Mouse (Mus musculus) frontal cortex, postnatal 14 days (tissue): ENCODE data around the gene Fam78b.

Experiments
- DNase-seq, 2 experiments: peaks; one replicate each; pipeline ENCODE4 v3.0.0; 2022; ENCODE audit warnings: low spot score in 2 of 2

Fam78b gene

DNA sequence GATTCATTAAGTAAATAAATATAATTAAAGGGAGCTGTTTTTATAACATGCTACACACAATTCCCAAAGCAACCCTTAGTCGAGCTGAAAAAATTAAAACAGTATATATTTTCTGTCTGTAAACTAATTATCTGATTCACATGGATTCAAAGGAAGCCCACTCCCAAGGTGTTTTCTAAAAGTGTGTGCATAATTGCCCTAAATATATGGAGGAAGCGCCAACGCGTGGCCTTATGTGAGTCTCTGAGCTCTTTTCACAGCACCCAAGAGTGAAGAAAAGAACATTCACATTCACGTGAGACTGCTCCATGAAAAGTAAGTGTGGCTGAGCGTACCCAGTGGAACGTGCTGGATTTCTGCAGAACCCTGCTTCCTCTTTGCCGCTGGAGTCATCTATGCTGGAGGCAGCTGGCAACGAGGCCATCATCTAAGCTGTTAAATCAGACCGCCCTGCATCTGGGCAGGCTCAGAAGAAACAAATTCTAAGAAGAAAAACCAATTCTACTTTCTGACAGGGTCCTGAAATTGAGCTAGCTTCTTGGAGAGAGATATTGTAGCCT, 93.5 kb downstream of the Fam78b start:
- no peak for DNase-seq

DNA sequence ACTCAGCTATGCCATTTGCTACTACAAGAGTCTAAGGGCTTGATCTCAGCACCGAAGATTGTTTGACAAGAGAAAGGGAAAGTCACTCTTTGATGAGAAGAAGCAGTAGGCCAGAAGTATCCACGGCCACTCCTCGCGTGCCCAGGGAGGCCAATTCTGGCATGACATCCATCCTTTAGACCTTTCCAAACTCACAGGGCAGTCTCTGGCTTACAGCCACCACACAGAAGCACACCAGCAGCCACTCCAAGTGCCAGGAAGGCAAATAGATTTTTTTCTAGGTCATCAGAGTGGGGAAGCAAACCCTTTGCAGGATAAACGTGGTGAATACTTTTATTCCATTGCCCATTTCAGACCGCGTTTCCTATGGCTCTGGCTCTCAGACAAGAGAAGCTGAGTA, 97.5 kb downstream of the Fam78b start:
- no peak for DNase-seq

DNA sequence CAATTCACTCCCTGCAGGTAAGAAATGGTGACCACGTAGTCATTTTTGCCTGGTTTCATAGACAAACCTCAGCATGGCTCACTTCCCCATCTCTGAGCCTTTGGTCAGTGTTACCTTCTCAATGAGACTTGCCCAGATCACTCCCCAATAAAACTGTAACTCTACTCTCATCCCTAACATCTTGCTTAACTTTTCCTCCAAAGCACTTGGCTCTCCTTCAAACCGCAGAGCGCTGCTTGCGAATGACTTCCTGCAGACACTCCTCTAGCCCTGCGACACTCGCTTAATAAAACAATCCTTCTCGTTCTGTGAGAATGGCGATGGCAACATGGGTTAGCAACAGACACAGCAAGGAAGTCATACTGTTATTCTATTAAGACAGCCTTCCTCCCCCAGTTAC, 100.8 kb downstream of the Fam78b start:
- no peak for DNase-seq

DNA sequence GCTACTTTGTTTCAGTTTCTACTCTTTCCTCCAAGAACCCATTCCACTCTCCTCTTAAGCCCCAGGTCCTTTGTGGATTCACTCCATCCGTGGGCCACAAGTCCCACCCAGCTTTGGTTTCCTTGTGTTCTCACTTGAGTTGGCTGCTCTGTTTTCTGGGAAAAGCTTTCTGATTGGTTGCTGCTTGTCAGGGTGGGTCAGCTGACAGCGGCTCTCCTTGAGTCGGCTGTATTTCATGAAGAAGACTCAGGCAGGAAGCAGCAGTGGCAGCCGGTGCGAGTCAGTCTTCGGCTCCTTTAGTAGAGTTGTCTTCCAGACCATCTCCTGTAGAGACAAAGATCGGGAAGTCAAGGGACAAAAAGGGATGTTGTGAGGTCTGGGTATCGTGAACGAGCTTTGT, 101.3 kb downstream of the Fam78b start:
- no peak for DNase-seq

GRCm38 (mm10) chr1:167104956-167105626, 103.9 kb downstream of the Fam78b start:
- no peak for DNase-seq

DNA sequence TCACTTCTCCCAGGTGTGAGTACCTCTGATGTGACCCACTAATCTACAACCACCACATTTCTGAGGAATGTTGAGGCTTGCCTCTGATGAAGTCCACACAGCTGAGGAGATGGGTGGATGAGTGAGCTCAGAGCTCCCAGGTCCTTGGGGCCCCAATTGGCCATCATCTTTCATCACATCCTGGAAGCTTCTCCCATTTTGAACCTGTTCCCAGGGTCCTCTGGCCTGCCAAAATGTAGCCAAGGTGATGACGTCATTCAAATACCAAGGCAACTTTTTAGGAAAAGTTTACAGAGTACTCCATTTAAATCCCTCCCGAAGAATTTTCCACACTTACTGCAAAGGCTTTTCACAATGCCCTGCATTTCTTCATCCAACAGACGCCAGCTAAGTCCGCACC, 104.7 kb downstream of the Fam78b start:
- DNase-seq: no peak

DNA sequence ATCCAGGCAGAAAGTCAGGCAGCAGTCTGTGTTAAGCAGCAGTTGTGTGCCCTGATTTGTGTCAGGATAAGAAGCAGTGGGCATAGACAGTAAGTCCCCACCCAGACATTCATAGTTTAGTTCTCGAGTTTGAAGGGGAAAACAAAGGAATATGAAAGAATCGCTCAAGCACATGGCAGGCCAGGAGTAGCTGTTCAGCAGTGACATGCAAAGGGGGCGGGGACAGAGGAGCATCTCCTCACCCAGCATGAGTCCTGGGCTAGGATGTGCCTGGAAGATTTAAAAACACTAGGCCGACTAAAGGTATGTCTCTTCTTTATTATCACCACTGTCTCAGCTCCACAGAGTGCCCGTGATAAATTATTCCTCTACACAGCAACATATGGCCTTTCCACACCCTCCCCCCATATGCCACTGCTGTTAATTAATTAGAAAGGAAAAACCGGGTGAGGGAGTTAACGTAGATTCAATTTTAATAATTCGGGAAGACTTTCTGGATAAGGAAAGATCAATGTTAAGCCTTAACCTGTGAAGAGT, 107.8 kb downstream of the Fam78b start:
- DNase-seq: no peak

GRCm38 (mm10) chr1:167114363-167115050, 113.3 kb downstream of the Fam78b start:
- DNase-seq: no peak

DNA sequence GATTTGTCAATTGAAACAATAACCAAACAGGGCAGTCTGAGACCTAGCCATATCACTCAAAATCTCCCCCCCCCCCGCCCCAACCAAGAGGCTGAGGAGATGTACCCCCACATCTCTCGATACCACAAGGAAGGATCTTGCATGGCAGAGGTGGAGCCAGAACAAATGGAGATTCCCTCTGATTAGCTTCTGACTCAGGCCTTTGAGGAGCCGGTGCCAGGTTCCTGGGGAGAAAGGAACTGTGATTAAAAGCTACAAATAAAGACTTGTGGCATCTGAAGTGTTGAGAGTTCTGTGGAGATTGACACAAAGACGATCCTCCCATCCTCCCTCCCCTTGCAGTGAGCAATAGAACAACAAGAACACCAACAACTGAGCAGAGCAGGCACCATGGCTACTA, 113.9 kb downstream of the Fam78b start:
- no peak for DNase-seq

DNA sequence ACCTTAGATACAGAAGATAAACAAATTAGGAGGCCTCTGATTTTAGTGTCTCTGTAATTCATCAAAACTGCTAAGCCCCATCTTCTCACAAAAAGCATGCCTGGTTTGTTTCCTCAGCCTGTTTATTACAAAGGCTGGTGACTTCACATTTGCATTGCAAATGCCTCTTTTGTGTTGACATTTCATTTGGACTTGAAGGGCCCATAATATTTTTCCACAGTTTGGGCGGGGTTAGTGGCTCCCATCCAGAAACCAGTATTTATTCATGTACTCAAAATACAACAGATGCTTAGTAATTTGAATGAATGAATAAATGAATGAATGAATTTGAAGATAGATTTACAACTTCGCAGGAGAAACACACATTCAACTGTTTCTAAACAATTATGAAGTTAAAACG, 115.5 kb downstream of the Fam78b start:
- DNase-seq: no peak

DNA sequence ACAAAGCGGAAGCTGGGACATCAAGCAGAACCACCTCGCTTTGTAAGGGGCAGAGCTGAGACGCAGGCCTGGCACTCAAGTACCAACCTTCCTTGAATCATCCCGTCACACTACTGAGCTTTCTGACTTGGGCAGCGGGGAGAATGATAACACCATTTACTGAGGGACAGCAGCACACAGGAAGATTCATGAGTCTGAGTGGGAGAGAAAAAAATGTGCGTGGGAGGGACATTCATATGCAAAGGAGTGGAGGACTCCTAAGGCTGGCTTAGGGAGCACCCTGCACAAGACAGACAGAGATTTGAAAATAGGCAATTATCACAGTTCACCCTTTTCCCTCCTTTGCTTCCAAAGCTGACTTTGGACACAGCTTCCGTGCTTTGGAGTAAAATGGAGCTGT, 117.8 kb downstream of the Fam78b start:
- DNase-seq: no peak

- peak; percentile 26 to 52 for DNase-seq
Observed at GRCm38 (mm10) chr1:167119439-167119838, 118.2 kb downstream of the Fam78b start.

GRCm38 (mm10) chr1:167122436-167122835, 121.2 kb downstream of the Fam78b start:
- no peak for DNase-seq

- DNase-seq: no peak
Observed at GRCm38 (mm10) chr1:167123551-167123950, 122.3 kb downstream of the Fam78b start.

DNA sequence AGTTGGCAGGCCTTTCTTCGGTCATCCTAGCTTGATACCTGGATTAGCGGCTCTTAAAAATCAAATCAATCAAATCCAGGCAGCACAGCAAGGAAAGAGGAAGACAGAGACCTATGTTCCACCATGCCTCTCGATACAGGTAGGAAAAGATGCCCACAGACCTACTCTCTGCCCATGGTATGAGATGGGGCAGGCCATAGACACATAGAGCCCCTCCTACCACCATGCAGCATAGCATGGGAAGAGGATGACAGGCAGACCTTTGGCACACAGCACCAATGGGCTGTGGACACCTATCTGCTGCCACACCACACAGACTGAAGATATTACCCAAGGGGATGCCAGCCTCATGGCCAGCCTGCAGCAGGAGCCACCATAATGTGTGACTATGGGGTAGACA, 124.7 kb downstream of the Fam78b start:
- no peak for DNase-seq

DNA sequence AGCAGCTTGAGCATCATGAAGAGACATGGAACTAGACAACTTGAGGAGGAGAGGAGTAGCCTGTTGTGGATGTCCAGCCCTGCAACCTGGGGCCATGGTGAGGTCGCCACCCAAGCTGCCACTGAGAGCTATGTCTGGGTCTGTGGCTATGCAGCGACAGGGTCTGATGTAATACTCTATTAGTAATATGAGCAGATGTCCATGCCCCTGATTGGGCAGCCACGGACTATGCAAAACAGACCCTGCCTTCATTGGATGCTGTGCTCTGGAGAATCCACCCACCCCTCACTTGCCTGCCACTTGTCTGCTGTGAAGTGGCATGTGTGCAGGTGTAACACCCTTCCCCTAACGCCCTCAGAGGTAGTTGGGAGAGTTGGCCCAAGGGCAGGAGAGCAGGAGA, 125.1 kb downstream of the Fam78b start:
- no peak for DNase-seq

DNA sequence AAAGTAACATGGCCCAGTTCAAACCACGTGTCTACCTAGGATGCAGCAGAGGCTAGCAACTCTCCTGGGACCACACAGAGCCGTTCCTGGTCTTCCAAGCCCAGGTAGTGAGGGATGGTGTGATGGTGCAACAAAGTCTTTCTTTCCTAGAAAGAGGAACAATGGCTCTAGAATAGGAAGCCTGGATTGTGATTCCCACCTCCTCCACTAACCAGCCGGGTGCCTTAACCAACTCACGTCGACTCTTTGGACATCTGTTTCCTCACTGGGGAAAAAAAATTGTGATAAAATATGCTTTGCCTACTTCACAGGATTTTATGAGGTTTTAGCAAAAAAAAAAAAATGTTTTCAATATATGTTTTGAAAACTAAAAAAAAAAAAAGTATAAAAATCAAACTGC, 134.5 kb downstream of the Fam78b start:
- DNase-seq: no peak
